Mouse (Mus musculus): ENCODE measurements around the gene Daam1. TPM values are rescaled to one million over a fixed set of nuclear protein-coding genes. Genes with fewer than 3 reads are reported as not detected.
A peak's percentile ranks its signal among the peaks of the same experiment; 100 is the strongest.

Daam1 gene
- total RNA-seq, 2 experiments from 2014 or later = 12.3 to 14.6 TPM

DNA sequence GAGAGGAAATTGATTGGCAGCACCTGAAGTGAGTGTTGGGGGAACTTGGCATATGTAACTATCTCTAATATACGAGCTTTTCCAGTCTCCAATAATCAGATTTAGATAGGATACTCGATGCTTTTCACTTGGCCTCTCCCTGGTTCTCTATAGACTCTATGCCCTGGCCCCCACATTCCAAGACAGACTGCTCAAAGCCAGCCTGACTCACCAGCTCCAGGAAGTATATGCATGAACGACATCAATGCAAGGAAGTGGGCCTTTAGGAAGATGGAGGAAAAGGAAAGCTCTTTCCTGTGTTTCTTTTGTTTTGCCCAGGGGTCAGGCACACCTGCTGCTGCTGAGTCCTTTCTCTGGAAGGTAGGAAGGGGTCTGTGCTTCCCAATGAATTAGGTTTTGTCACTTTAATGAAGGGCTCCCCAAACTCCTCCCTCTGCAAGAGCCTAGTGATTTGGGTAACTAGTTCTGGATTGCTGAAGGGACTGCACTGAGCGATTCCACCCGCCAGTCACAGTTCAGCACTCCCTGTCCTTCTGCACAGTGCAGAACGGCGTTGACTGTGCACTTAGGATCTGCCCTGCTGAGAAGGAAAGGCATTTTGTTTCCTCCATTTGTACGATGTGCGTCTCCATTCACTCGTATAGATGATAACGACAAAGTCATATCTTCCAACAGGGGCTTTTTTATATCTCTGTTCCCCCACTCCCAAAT lies 95.3 kb downstream of the Daam1 start:
- no peak for ATAC-seq (ENCODE audit: poor library complexity, severe bottlenecking)

DNA sequence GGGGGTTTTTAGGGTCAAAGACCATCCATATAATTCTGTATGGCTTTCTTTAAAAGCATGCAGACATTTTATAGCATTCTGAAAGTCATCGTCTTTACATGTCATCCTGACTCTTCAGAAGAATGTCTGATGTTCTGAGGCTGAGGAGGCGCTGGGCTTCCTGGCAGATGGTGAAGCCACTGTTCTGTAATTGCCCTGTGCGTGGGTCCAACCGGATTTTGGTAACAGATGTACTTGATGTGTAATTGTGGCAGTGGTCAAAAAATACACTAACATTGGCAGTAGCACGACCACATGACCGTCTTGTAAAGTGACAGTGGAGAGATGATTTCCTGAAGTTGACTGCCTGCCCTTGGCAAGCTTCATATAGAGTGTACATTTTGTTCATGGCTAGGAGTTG lies 97.2 kb downstream of the Daam1 start:
- no peak for ATAC-seq (ENCODE audit: poor library complexity, severe bottlenecking)

DNA sequence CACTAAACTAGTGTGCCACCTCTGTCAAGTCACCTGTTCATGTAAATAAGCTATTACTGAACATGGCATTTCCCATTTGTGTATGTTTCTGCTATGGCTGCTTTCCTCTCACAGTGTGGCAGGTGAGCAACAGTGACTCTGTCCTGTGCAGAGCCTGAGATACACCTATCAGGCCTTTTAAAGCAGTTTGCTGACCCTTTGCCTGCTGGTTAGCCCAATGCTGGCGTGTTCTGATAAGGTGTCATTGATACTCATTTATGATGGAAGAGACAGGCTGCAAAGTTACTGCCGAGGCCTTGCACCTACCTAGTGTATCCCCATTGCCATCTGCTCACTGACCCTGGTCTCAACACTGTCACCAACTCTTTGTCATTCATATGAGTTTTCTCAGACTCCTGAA lies 99.0 kb downstream of the Daam1 start:
- ATAC-seq (ENCODE audit: poor library complexity, severe bottlenecking) = no peak

DNA sequence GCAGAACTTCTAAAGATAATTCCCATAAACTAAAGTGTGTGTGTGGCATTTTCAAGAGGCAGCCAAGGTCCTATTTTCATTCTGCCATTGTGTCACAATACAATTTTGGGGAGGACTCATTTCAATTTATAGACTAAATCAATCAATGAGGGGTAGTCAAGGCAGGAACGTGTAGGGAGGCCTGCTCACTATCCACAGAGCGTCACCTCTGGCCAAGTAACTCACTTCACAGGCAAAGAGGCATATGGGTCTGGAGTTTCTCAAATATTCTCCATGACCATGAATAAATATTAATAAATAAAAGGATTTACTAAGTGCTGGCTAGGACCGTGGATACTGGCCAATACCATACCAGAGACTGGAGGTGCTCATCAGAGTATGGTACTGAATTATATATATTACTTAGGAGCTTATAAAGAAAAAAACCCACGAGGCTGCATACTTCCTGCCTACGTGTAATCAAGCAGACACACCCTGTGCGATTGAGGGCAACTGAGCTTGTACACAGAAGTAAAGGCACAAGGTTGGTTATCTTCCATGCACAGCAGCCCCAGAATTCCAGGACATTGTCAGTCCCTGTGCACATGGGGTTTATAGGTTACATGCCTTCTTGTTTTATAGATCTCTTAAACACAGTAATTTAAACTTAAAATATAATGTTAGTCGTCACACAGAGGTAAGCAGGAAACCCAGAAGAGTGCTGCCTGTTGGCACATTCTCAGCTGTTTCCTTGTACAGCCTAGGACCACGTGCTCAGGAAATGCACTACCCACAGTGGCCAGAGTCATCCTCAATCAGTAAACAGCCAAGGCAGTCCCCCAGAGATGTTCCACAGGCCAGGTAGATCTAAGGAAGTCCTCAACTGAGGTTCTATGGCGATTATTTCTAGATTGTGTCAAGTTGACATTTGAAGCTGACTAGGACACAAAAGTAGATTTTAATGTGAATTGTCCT lies 101.8 kb downstream of the Daam1 start:
- peak; percentile 80 for ATAC-seq (ENCODE audit: poor library complexity, severe bottlenecking)

DNA sequence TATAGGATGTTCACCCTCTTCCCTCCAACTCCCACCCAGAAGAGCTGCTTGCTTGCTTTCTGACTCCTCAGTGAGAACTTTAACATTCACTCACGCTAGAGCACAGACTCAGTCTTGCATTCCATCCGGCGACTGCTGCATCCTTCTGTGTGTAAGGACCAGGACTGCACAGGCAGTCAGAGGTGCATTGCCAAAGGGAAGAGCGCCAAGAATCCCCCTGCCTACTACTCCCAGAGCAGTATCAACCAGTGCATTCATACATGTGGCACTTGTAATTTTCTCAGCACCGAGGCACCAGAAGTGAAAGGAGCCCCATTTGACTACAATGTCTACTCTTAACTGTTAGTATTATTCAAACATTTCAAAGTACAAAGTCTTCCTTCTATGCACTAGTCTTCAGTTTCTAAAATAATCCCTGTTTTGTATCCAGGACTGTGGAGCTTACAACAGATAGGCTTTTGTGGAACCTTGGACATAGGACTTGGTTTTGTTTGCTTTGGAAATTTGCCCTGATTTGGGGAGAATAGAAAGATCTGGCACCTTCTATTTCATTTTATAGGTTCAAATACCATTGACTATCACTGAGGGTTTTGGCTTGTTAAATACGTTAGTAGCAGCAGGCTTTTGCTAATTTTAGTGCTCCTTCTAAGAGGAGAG lies 103.2 kb downstream of the Daam1 start:
- ATAC-seq (ENCODE audit: poor library complexity, severe bottlenecking) = no peak

DNA sequence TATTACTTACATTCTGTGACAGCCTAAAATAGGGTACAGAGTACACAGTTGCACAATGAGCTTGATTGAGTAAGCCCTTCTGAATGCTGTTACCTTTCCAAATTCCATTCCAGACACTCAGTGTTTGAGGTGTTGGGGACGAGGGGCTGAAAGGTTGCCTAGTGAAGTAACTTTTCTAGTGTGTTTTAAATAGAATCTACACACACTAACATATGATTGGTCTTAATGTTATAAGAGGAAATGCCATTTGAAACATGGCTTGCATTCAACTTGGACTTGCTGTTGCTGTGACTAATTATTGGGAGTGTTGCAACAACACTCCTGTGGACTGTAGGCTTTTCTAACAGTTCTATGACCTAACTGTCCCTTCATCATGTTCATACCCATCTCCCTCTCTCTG lies 105.8 kb downstream of the Daam1 start:
- peak; percentile 40 for ATAC-seq (ENCODE audit: poor library complexity, severe bottlenecking)

DNA sequence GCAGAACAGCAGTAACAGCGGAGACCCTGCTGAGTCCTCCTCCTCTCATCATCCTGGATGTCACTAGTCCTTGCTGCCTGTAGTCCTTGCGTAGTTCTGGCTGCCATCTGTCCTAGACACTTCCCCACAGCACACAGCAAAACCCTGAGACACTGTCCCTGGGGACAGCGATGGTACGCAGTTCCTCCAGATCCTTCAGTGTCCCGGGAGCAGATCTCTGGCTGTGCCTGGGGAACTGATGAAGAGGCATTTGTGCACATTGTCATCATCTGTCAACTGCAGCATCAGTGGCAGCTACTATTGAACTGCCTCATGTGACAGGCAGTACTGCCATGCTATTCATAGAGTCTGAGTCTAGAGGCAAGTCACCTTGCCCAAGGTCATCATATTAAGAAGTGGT lies 107.6 kb downstream of the Daam1 start:
- ATAC-seq (ENCODE audit: poor library complexity, severe bottlenecking) = no peak

DNA sequence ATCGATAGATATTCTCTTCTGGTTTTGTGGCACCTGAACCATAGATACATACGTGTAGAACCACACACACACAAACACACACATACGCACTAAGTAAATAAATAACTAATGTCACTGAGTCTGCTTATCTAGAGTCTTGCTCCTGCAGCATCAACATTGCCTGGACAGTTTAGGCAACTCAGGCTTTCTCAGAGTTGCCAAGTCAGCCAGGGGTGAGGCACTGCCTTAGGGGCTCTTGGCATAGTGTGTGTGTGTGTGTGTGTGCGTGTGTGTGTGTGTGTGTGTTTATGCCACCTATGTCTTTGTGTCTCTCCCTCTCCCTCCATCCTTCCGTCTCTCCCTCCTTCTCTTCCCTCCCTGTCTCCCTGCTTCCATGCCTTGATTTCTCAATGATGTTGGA lies 110.4 kb downstream of the Daam1 start:
- no peak for ATAC-seq (ENCODE audit: poor library complexity, severe bottlenecking)

DNA sequence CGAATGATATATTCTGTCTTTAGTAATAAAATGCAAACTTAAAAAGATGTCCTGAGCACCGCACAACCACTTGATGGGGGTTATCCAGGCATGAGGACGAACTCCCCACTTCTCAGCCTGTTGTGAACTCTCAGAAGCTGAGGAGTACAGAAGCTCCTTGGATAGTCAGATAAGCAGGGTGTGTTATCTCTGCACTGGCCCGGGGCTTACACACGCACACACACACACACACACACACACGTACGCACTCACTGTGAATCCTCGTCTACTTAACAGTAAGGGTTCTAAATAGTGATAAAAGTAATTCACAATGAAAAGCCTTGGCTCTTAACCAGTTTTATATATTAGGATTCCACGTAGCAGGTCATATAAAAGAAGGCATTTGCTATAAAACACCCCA lies 112.2 kb downstream of the Daam1 start:
- no peak for ATAC-seq (ENCODE audit: poor library complexity, severe bottlenecking)

DNA sequence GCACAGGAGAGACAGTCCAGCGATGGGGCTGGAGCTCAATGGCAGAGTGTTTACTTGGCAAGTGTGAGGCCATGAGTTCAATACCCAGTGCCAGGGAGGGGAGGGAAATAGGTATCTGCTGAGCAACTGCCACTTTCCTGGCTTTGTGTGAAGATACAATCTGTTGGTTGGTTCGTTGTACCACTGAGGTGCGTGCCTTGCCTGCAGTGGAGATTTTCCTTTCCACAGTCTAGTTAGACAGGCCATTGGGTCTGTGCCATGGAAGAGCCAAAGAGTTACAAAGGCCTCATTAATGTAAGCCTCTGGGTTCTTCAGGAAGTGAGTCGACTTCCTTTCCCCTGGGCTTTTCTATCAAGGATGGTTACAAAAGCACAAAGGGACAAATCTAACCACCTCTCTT lies 112.8 kb downstream of the Daam1 start:
- 0 out of 2 replicates have a peak, but pooled peaks have one; percentile 8 for ATAC-seq (ENCODE audit: poor library complexity, severe bottlenecking)

DNA sequence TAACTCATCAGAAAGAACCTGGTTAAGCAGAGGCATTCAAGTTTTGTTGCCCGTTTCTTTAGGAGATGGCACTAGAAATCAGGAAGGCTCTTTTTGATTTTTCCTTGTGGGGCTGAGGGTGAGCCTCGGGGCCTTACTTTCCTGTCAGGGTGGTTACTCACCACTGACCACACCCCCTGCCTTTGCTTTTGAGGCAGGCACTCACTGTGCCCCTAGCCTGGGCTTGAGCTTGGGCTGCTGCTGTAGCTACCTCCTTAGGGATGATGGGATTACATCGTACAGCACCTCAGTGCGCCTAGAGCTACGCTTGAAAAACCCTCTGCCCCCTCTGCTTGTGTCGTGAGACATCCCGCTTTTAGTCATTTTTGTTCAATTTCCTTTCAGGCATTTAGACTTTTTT lies 115.0 kb downstream of the Daam1 start:
- no peak for ATAC-seq (ENCODE audit: poor library complexity, severe bottlenecking)

DNA sequence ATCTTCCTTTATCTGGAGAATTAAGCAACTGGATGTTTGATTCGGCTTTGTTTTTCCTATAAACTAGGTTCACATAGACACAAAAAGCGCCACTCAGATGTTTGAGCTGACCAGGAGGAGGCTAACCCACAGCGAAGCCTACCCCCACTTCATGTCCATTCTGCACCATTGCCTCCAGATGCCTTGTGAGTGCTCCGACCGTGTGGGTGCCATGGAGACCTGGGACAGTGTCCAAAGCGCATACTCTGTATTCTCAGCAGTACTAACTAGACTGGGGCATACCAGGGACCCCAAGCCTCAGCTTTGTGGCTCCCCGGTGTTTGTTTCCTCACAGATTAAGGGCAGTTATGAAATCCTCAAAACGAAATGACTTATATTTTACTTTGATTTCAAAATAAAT lies 115.6 kb downstream of the Daam1 start:
- ATAC-seq (ENCODE audit: poor library complexity, severe bottlenecking) = no peak

DNA sequence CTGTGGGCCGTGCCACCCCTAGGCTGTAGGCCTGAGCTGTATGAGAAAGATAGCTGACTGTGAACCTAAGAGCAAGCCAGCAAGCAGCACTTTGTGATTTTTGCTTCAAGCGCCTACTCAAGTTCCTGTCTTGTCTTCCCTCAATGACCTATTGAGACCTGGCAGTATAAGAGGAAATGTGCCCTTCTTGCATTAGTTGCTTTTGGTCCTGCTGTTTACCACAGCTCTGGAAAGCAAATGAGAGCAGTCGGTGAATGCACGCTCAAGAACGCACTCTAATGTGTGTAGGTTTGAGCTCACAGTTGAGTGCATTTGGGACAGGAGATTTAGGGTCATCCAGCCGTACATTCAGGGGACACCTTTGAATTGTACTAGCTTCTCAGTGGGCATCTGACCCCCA lies 118.1 kb downstream of the Daam1 start:
- peak; percentile 56 for ATAC-seq (ENCODE audit: poor library complexity, severe bottlenecking)

DNA sequence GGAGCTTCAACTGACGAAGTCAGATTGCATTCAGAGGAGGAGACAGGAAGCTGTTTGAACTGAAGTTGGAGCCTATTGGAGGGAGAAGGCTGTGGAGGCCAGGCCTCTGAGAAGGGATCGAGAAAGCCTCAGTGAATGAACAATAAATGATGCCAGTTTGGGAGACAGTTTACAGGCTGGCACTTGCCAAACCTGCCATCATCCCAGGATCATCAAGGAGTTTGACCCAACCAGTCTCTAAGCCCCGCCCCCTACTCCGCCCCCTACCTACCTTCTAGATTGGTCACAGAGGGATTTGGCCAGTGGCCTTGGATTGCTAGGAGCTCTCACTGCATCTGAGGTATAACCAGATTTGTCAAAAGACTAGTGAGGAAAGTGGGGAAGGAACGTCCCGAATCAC lies 118.7 kb downstream of the Daam1 start:
- no peak for ATAC-seq (ENCODE audit: poor library complexity, severe bottlenecking)

DNA sequence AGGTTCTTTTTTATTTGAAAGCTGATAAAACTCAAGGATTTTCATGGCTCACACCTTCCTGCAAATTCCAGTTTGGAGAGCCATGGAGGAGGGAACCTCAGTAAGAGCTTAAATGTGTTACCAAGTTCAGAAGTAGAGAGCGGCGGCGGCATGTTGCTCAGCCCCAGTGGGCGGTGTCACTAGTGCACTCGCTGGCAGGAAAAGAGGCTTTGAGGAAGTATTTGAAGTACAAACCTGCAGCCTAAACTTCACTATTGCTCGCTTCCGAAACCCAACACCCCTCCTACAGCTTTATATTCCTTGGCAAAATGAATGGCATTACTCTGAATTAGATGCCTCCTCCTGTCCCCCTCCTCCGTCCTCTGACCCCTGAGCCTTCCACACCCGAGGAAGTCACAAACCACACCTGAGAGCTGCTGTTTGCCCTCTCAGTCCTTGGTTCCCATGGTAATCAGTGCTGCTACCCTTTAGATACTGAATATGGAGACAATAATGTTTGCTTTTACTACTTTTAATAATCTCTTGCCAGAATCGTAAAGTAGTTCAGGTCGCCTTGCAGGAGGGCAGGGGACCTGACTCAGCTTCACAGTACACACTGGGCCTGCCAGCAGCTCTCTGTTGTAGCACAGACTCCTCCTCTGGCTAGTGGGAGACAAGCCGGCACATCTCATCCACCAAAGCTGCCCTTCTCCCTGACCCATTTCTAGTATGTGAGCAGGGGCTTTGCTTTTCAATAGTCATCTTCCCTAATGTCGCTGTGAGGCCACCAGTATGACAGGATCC lies 119.4 kb downstream of the Daam1 start:
- peak; percentile 87 for ATAC-seq (ENCODE audit: poor library complexity, severe bottlenecking)

DNA sequence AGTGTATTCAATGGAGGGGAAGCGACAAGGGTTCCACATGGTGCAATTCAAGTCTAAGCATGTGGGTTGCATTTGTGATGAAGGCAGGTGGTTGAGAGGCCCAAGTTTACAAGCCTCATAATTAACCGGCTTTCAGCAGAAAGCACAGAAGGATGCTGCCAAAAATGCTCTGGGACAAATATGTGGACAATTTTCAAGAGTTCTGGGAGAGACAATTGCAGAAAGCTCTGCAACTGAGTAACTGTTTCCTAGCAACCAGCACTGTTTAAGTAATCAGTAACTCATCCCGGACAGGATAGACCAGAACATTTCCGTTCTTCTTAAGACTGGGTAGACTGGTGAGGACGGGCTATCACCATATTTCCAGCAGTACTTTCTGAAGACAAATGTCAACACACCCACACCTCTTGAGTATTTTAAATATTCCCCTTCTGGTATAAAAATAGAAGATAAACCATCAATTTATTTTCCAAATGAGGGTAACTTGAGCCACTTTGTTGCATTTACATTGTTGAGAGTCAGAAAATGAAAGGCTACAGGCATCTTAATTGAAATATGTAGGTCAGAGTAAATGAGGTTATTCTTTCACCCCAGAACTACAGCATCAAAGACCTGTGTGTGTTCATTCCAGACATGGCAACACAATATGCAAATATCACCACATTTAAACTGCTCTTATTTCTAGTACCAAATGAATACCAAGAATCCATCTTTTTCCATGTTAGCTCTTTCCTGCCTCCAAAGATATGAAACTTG lies 123.5 kb downstream of the Daam1 start:
- no peak for ATAC-seq (ENCODE audit: poor library complexity, severe bottlenecking)

DNA sequence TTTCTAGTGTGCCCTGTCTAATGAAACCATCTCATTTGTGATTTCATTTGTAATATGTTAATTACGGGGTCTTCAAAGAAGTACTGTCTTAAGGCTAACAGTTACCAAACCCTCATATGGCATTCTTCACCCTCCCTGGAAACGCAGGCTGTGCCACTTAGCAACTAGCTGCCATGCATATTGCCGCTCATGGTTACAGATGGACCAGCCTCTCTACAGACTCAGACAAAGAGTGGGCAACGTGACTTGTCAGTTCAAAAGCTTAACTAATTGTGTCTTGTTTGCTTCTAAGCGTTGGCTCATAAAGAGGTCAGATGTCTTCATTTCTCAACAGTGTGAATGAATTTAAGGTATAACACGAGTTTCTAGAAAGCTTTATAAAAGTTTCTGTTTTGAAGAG lies 126.1 kb downstream of the Daam1 start:
- ATAC-seq (ENCODE audit: poor library complexity, severe bottlenecking) = no peak

DNA sequence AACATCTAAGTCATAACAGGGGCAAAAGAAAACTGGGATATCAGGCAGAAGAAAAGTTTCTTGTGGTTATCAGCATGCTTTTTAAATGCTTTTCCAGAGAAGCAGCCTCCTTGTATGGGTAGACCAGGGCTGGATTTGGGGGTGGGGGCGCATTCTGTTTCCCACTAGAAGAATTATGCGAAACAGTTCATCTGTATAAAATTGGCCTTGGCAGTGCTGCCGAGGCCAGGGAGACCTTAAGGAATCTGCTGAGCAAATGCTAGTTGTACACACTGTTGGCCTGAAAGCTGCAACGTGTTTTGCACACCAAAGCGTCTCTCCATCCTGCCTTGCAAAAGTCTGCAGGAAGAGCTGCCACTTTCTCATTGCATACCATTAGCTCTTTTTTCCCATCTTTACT lies 126.6 kb downstream of the Daam1 start:
- ATAC-seq (ENCODE audit: poor library complexity, severe bottlenecking) = no peak

DNA sequence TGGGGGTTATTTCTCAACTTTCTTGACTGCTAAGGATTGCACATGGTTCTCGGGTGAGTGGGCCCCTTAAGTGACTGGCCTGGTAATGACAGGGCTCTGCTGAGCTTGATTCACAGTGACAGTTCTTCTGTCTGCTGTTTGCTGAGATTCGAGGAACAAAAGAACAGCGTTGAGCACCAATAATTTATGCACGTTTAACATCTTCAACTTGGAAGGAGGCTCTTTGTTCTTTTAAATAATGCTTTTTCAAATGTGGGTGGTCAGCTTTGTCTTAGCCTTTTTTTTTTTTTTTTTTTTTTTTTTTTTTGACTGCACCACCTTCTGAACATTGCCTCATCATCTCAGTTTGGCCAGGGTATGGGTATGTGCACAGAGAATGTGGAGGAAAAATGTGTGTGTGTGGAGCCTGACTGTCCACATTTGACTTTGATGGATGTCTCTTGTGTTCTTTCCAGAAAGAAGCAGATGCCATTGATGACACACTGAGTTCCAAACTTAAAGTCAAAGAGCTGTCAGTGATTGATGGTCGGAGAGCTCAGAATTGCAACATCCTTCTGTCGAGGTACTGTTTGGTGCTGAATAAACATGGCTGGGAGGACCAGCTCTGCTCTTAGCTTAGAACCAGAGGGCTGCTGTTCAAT lies 128.6 kb downstream of the Daam1 start:
- no peak for ATAC-seq (ENCODE audit: poor library complexity, severe bottlenecking)

DNA sequence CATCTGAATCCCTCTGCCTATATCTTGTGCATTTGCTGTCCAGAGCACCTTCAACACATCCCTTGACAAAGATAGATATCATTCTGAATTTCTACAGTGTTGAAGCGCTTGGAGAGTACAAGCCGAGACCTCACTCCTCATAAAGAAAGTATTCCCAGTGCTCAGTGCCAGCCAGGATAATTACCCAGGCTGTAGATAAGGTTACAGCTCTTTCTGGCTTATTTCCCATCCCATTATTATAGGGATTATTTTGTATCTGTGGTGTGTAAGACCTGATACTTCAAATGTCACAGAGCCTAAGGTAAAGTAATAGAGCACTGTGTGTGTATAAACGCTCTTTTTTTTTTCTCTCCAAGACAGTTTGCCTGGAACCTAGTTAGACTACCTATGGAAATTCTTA lies 130.8 kb downstream of the Daam1 start:
- no peak for ATAC-seq (ENCODE audit: poor library complexity, severe bottlenecking)

All from megakaryocyte, adult 5-6 weeks (primary cell).